Mouse (Mus musculus): ENCODE data around the gene Runx1. TPM values are rescaled to one million over a fixed set of nuclear protein-coding genes. Genes with fewer than 3 reads are reported as not detected.
A peak's percentile ranks its signal among the peaks of the same experiment; 100 is the strongest.

Runx1 gene
- 1.7 and 8.8 TPM in 2 replicates for polyA plus RNA-seq (2015; fragmentation: Nextera tagmentation; extraction: Ambion mirVana)

- H3K9ac ChIP-seq, result no peak within 1 kb of the TSS
- H3K27me3 ChIP-seq, result peaks cover 59% of the 10 kb centered on the region
- ATAC-seq (replicated peaks; ENCODE audit: insufficient number of reproducible peaks, insufficient read depth, low FRiP score, low read depth), result no peak
- no peaks in the 10 kb centered on the region for H3K36me3 ChIP-seq
- no peak within 1 kb of the TSS for H3K27ac ChIP-seq
- peaks cover 24% of the 10 kb centered on the region for H3K4me1 ChIP-seq (replicated peaks)
- no peaks in the 10 kb centered on the region for H3K9me3 ChIP-seq (replicated peaks)
- H3K4me3 ChIP-seq, result peak within 1 kb of the TSS; percentile 22
- 77% methylated on average over 11 of the region's 11 CpGs for WGBS
- H3K4me2 ChIP-seq, result 0 out of 2 replicates have a peak within 1 kb of the TSS, but pooled peaks have one; percentile 2
These were observed at the start of gene Runx1 for GRCm38 (mm10) chr16:92825908-92826650. Runx1 (minus strand) TSS chr16:92826149.

- no peak for ATAC-seq (replicated peaks; ENCODE audit: insufficient number of reproducible peaks, insufficient read depth, low FRiP score, low read depth)
- WGBS, result 75% methylated on average over 3 of the region's 3 CpGs
- Histone ChIP-seq H3K9me3 (replicated peaks) (no peaks in the 10 kb centered on the region), H3K9ac (no peak overlapping the region), H3K4me1 (replicated peaks) (no peaks in the 10 kb centered on the region), H3K36me3 (no peaks in the 10 kb centered on the region), H3K4me2 (no peak overlapping the region), H3K27ac (no peak overlapping the region), H3K27me3 (peaks cover 57% of the 10 kb centered on the region), H3K4me3 (no peak overlapping the region)
These were observed 48.1 kb upstream of the Runx1 start for GRCm38 (mm10) chr16:92874015-92874414.

- 40% methylated on average over 11 of the region's 11 CpGs for WGBS
- H3K4me1 ChIP-seq (replicated peaks), result no peaks in the 10 kb centered on the region
- no peak for ATAC-seq (replicated peaks; ENCODE audit: insufficient number of reproducible peaks, insufficient read depth, low FRiP score, low read depth)
- no peak overlapping the region for H3K27ac ChIP-seq
- no peaks in the 10 kb centered on the region for H3K36me3 ChIP-seq
- H3K9ac ChIP-seq, result no peak overlapping the region
- no peak overlapping the region for H3K4me2 ChIP-seq
- H3K9me3 ChIP-seq (replicated peaks), result no peaks in the 10 kb centered on the region
- peaks cover 50% of the 10 kb centered on the region for H3K27me3 ChIP-seq
- no peak overlapping the region for H3K4me3 ChIP-seq
These were observed 45.8 kb upstream of the Runx1 start for GRCm38 (mm10) chr16:92871728-92872127.

- H3K9me3 ChIP-seq (replicated peaks), result no peaks in the 10 kb centered on the region
- H3K4me3 ChIP-seq, result no peak overlapping the region
- peaks cover 41% of the 10 kb centered on the region for H3K27me3 ChIP-seq
- H3K36me3 ChIP-seq, result no peaks in the 10 kb centered on the region
- no peak overlapping the region for H3K9ac ChIP-seq
- H3K4me2 ChIP-seq, result no peak overlapping the region
- H3K27ac ChIP-seq, result no peak overlapping the region
- no peak for ATAC-seq (replicated peaks; ENCODE audit: insufficient number of reproducible peaks, insufficient read depth, low FRiP score, low read depth)
- WGBS, result 62% methylated on average over 4 of the region's 4 CpGs
- no peaks in the 10 kb centered on the region for H3K4me1 ChIP-seq (replicated peaks)
These were observed 42.6 kb upstream of the Runx1 start for GRCm38 (mm10) chr16:92868550-92868949.

GRCm38 (mm10) chr16:92867261-92867935, 41.4 kb upstream of the Runx1 start:
- no peak overlapping the region for H3K9ac ChIP-seq
- WGBS, result 58% methylated on average over 9 of the region's 9 CpGs

GRCm38 (mm10) chr16:92865314-92865713, 39.4 kb upstream of the Runx1 start:
- WGBS, result 88% methylated on average over 3 of the region's 3 CpGs
- no peak for ATAC-seq (replicated peaks; ENCODE audit: insufficient number of reproducible peaks, insufficient read depth, low FRiP score, low read depth)
- Histone ChIP-seq H3K27ac (no peak overlapping the region), H3K9me3 (replicated peaks) (no peaks in the 10 kb centered on the region), H3K27me3 (peaks cover 39% of the 10 kb centered on the region), H3K4me1 (replicated peaks) (no peaks in the 10 kb centered on the region), H3K9ac (no peak overlapping the region), H3K4me3 (no peak overlapping the region), H3K4me2 (no peak overlapping the region), H3K36me3 (no peaks in the 10 kb centered on the region)

More at GRCm38 (mm10) chr16:92867261-92867935, 41.4 kb upstream of the Runx1 start:
- no peak overlapping the region for H3K4me3 ChIP-seq
- no peaks in the 10 kb centered on the region for H3K4me1 ChIP-seq (replicated peaks)
- H3K36me3 ChIP-seq, result no peaks in the 10 kb centered on the region
- no peak overlapping the region for H3K4me2 ChIP-seq
- H3K27ac ChIP-seq, result no peak overlapping the region
- H3K27me3 ChIP-seq, result peaks cover 41% of the 10 kb centered on the region
- no peaks in the 10 kb centered on the region for H3K9me3 ChIP-seq (replicated peaks)
- no peak for ATAC-seq (replicated peaks; ENCODE audit: insufficient number of reproducible peaks, insufficient read depth, low FRiP score, low read depth)

- 66% methylated on average over 2 of the region's 2 CpGs for WGBS
These were observed 38.2 kb upstream of the Runx1 start for GRCm38 (mm10) chr16:92864191-92864590.

GRCm38 (mm10) chr16:92863179-92863578, 37.2 kb upstream of the Runx1 start:
- no peak overlapping the region for H3K4me2 ChIP-seq
- H3K27ac ChIP-seq, result no peak overlapping the region
- no peak overlapping the region for H3K9ac ChIP-seq
- H3K4me1 ChIP-seq (replicated peaks), result no peaks in the 10 kb centered on the region
- no peaks in the 10 kb centered on the region for H3K9me3 ChIP-seq (replicated peaks)
- peaks cover 40% of the 10 kb centered on the region for H3K27me3 ChIP-seq
- H3K36me3 ChIP-seq, result no peaks in the 10 kb centered on the region
- ATAC-seq (replicated peaks; ENCODE audit: insufficient number of reproducible peaks, insufficient read depth, low FRiP score, low read depth), result no peak
- H3K4me3 ChIP-seq, result no peak overlapping the region

More at GRCm38 (mm10) chr16:92864191-92864590, 38.2 kb upstream of the Runx1 start:
- no peak overlapping the region for H3K27ac ChIP-seq
- H3K4me2 ChIP-seq, result no peak overlapping the region
- no peak for ATAC-seq (replicated peaks; ENCODE audit: insufficient number of reproducible peaks, insufficient read depth, low FRiP score, low read depth)
- no peaks in the 10 kb centered on the region for H3K9me3 ChIP-seq (replicated peaks)
- H3K36me3 ChIP-seq, result no peaks in the 10 kb centered on the region
- H3K4me1 ChIP-seq (replicated peaks), result no peaks in the 10 kb centered on the region
- H3K9ac ChIP-seq, result no peak overlapping the region
- H3K4me3 ChIP-seq, result no peak overlapping the region
- H3K27me3 ChIP-seq, result peaks cover 35% of the 10 kb centered on the region

GRCm38 (mm10) chr16:92862430-92862829, 36.5 kb upstream of the Runx1 start:
- Histone ChIP-seq H3K27ac (no peak overlapping the region), H3K27me3 (peaks cover 45% of the 10 kb centered on the region), H3K4me2 (no peak overlapping the region), H3K4me1 (replicated peaks) (no peaks in the 10 kb centered on the region), H3K36me3 (no peaks in the 10 kb centered on the region), H3K9ac (no peak overlapping the region), H3K4me3 (no peak overlapping the region), H3K9me3 (replicated peaks) (no peaks in the 10 kb centered on the region)
- no peak for ATAC-seq (replicated peaks; ENCODE audit: insufficient number of reproducible peaks, insufficient read depth, low FRiP score, low read depth)
- WGBS, result 82% methylated on average over 4 of the region's 4 CpGs

- H3K4me1 ChIP-seq (replicated peaks), result no peaks in the 10 kb centered on the region
- peaks cover 42% of the 10 kb centered on the region for H3K27me3 ChIP-seq
- no peaks in the 10 kb centered on the region for H3K9me3 ChIP-seq (replicated peaks)
- ATAC-seq (replicated peaks; ENCODE audit: insufficient number of reproducible peaks, insufficient read depth, low FRiP score, low read depth), result no peak
- no peak overlapping the region for H3K27ac ChIP-seq
- no peaks in the 10 kb centered on the region for H3K36me3 ChIP-seq
- WGBS, result 67% methylated on average over 2 of the region's 2 CpGs
- no peak overlapping the region for H3K4me3 ChIP-seq
- no peak overlapping the region for H3K9ac ChIP-seq
- H3K4me2 ChIP-seq, result no peak overlapping the region
These were observed 35.6 kb upstream of the Runx1 start for GRCm38 (mm10) chr16:92861571-92861970.

GRCm38 (mm10) chr16:92860649-92861048, 34.7 kb upstream of the Runx1 start:
- Histone ChIP-seq H3K27me3 (peaks cover 41% of the 10 kb centered on the region), H3K4me1 (replicated peaks) (no peaks in the 10 kb centered on the region), H3K27ac (no peak overlapping the region), H3K4me3 (no peak overlapping the region), H3K4me2 (no peak overlapping the region), H3K36me3 (no peaks in the 10 kb centered on the region), H3K9me3 (replicated peaks) (no peaks in the 10 kb centered on the region), H3K9ac (no peak overlapping the region)
- WGBS, result 73% methylated on average over 1 of the region's 1 CpGs
- ATAC-seq (replicated peaks; ENCODE audit: insufficient number of reproducible peaks, insufficient read depth, low FRiP score, low read depth), result no peak
